Mouse (Mus musculus): ENCODE measurements around the gene Disc1.

GRCm38 (mm10) chr8:125254188-125255005 is 200.4 kb downstream of the Disc1 start:
- TF ChIP-seq CTCF (IDR thresholded peaks at IDR 0.05; ENCODE audit: low read depth) (no peak), EP300 (IDR thresholded peaks at IDR 0.05; ENCODE audit: low read depth) (no peak)
